ENCODE assay signal across 8 mouse cellular contexts in the genomic region with DNA sequence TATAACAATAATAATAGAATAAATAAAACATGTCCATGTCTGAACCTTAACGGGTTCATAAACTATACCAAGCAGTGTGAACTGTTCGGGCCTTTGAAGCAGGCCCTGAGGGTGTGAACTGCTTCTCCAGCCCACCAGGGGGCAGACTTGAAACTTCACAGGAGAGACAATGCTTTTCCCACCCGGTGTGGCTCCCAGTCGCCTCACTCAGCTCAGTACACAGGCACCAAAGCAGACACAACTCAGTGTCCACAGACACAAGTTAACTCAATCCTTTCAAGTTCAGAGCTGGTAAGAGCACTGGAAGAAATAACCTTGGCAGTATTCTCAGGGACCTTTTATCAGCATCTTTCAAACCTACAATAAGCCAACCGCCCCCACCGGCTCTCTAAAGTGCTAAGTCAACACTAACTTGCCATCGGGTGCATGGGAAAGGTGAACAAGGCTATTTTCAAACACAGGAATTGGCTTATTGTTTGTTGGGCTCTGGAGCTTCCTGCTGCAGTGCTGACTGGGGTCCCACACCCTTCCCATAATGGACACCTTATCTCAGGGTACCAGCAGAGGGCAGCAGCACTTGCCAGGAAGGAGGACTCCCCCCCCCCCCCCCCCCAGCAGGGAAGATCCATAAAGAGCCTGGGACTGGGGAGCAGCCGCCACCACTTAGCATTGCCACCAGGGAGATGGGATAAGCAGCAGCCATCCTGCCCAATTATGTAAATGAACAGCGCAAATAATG. TPM values are rescaled to one million over a fixed set of nuclear protein-coding genes. Genes with fewer than 3 reads are reported as not detected.
DNase-seq lines count a peak whose midpoint lies in the region; ATAC-seq and TF ChIP-seq lines count a peak whose summit lies in the region.

No protein-coding gene starts in this region.

- DNase-seq in Patski (ENCODE audit: low read depth, low spot score) = peak; percentile 15
- DNase-seq in cerebellum, adult 8-10 months = peak; percentile 56
- DNase-seq in frontal cortex, postnatal 14 days (ENCODE audit: low spot score in 2 of 2) = peak; percentile 60 to 69
- DNase-seq in layer of hippocampus, postnatal 14 days (ENCODE audit: low spot score in 2 of 2) = peak; percentile 77 to 84
- peak; percentile 84 for DNase-seq in lung, postnatal 14 days
- peak; percentile 68 for DNase-seq in retina, postnatal 7 days (ENCODE audit: low read depth, low spot score)
- DNase-seq in urinary bladder, postnatal 36 days (ENCODE audit: low spot score in 2 of 2) = peak; percentile 64 to 74

- H3K27me3 ChIP-seq in Patski = no peaks in the 10 kb centered on the region
- peaks cover 21% of the 10 kb centered on the region for H3K27me3 ChIP-seq in hindbrain, embryonic 13.5 days

- peaks cover 27% of the 10 kb centered on the region for H3K4me1 ChIP-seq in hindbrain, embryonic 13.5 days (replicated peaks)

- ATAC-seq in Patski = peak; percentile 85
- peak; percentile 78 for ATAC-seq in hindbrain, embryonic 13.5 days (ENCODE audit: low FRiP score)

- CTCF ChIA-PET in Patski (lab: Charles Lee) = interaction anchor here (0.5 to 4.0 kb wide), 23 partner anchors 9 to 426 kb away, joined by 3 to 64 read pairs (median 4); a partner anchor contains a TSS

- in situ Hi-C loops in Patski (cut with MboI; ENCODE audit: low pct_unique_long_range_greater_than_20kb) = no loop called here

- 36% methylated on average over 9 of the region's 9 CpGs for WGBS in hindbrain, embryonic 13.5 days

- POLR2A ChIA-PET in Patski (lab: Charles Lee) = no interaction called here

- no peak overlapping the region for H3K4me3 ChIP-seq in hindbrain, embryonic 13.5 days

- no peak for TF ChIP-seq CTCF in Patski (IDR thresholded peaks at IDR 0.05)

- no peaks in the 10 kb centered on the region for H3K9me3 ChIP-seq in hindbrain, embryonic 13.5 days

- H3K36me3 ChIP-seq in hindbrain, embryonic 13.5 days = peaks cover 21% of the 10 kb centered on the region

- no peak overlapping the region for H3K4me2 ChIP-seq in hindbrain, embryonic 13.5 days

- H3K27ac ChIP-seq in hindbrain, embryonic 13.5 days = peak overlapping the region; percentile 77

- H3K9ac ChIP-seq in hindbrain, embryonic 13.5 days = no peak overlapping the region

RNA-seq across cellular contexts. Expression of a gene that starts 44.4 kb away (rescaled TPM):
- 0.08 TPM for polyA plus RNA-seq in Patski (2021)
- polyA plus RNA-seq in hindbrain, embryonic 13.5 days (2015; fragmentation: Nextera tagmentation; extraction: Ambion mirVana) = 1.6 and 1.7 TPM in 2 replicates
- 10 to 100 TPM; 20.8 to 24.4 TPM for total RNA-seq in layer of hippocampus, postnatal 14 days (2021)

Comparison
In these comparisons a context has a peak if more than half of its experiments do, and no peak if none do; other contexts are left out.
1. DNase-seq: peak in every context shown above with its lines; median percentile 84 in lung, postnatal 14 days; 80 in layer of hippocampus, postnatal 14 days; 69 in urinary bladder, postnatal 36 days; 68 in retina, postnatal 7 days; 64 in frontal cortex, postnatal 14 days; 56 in cerebellum, adult 8-10 months; 15 in Patski.